In genomic region chr15:30709026-30709753, GRCm38 (mm10) we compare ENCODE assay signal across 11 mouse cellular contexts.
A peak's percentile ranks its signal among the peaks of the same experiment; 100 is the strongest.
DNase-seq lines count a peak whose midpoint lies in the region; ATAC-seq and TF ChIP-seq lines count a peak whose summit lies in the region.
"Had no signal": no experiment of that assay in that cellular context is flagged by ENCODE, and none has a peak within 500 bp of the region (broad histone marks: within the 10 kb centered on the region; RNA-seq: fewer than 3 reads in every experiment).

No protein-coding gene starts in this region.

- H3K4me3 ChIP-seq in forebrain, postnatal 0 days (ENCODE audit: low read depth, low read length) = no peak overlapping the region
- no peak overlapping the region for H3K4me3 ChIP-seq in forebrain, embryonic 12.5 days (replicated peaks)
- H3K4me3 ChIP-seq: forebrain, embryonic 10.5 days had no signal

- TF ChIP-seq CTCF in forebrain, postnatal 0 days (IDR thresholded peaks at IDR 0.05; ENCODE audit: low read depth) = no peak

- H3K4me2 ChIP-seq in forebrain, postnatal 0 days (ENCODE audit: low read depth) = no peak overlapping the region
- no peak overlapping the region for H3K4me2 ChIP-seq in forebrain, embryonic 12.5 days
- H3K4me2 ChIP-seq: heart, embryonic 11.5 days had no signal

- 0 out of 2 replicates have a peak overlapping the region, but pooled peaks have one; percentile 16 for H3K27ac ChIP-seq in forebrain, postnatal 0 days (ENCODE audit: low read depth, low read length)
- no peak overlapping the region for H3K27ac ChIP-seq in forebrain, embryonic 12.5 days
- H3K27ac ChIP-seq: forebrain, embryonic 10.5 days had no signal

- H3K36me3 ChIP-seq in forebrain, postnatal 0 days (ENCODE audit: insufficient read depth) = no peaks in the 10 kb centered on the region
- H3K36me3 ChIP-seq in forebrain, embryonic 12.5 days (replicated peaks) = no peaks in the 10 kb centered on the region
- H3K36me3 ChIP-seq: forebrain, embryonic 10.5 days had no signal

- intact Hi-C loops in left cerebral cortex, postnatal 14 days (cut with DNase I) = no loop called here

- no peaks in the 10 kb centered on the region for H3K27me3 ChIP-seq in forebrain, postnatal 0 days (ENCODE audit: insufficient read depth, low read length)
- H3K27me3 ChIP-seq in forebrain, embryonic 12.5 days = no peaks in the 10 kb centered on the region

- 88% methylated on average over 10 of the region's 10 CpGs for WGBS in forebrain, postnatal 0 days
- 89% methylated on average over 10 of the region's 10 CpGs for WGBS in forebrain, embryonic 12.5 days

- ATAC-seq in forebrain, postnatal 0 days = peak; percentile 58; the same call in 1 of the 2 replicates
- ATAC-seq in forebrain, embryonic 12.5 days (ENCODE audit: low FRiP score) = no peak
- ATAC-seq: CD4-positive, CD25-positive, alpha-beta regulatory T cell, adult 4 months had no signal

- no peaks in the 10 kb centered on the region for H3K9me3 ChIP-seq in forebrain, postnatal 0 days (ENCODE audit: low read length)
- no peaks in the 10 kb centered on the region for H3K9me3 ChIP-seq in forebrain, embryonic 12.5 days
- H3K9me3 ChIP-seq: forebrain, embryonic 10.5 days had no signal

- H3K9ac ChIP-seq in forebrain, postnatal 0 days = no peak overlapping the region
- H3K9ac ChIP-seq in forebrain, embryonic 12.5 days = no peak overlapping the region

- peak; percentile 39 for DNase-seq in forebrain, postnatal 0 days
- DNase-seq in right cerebral cortex, adult 18-20 months = peak; percentile 69
- DNase-seq in right cerebral cortex, postnatal 4 days = no peak
- peak; percentile 43 to 79 for DNase-seq in left cerebral cortex, postnatal 14 days (ENCODE audit: low spot score in 2 of 2)
- DNase-seq in telencephalon, adult 2 months (ENCODE audit: low read depth, low spot score) = peak; percentile 89
- DNase-seq in testis, postnatal 14 days (ENCODE audit: low spot score) = no peak
- no peak for DNase-seq in B cell, adult 2 months

- H3K4me1 ChIP-seq in forebrain, postnatal 0 days (ENCODE audit: insufficient read depth) = no peaks in the 10 kb centered on the region
- peaks cover 3% of the 10 kb centered on the region; the same call in 1 of the 2 replicates for H3K4me1 ChIP-seq in forebrain, embryonic 12.5 days

Comparison
In these comparisons a context has a peak if more than half of its experiments do, and no peak if none do; other contexts are left out.
1. DNase-seq: peak in forebrain, postnatal 0 days (single experiment), right cerebral cortex, adult 18-20 months (single experiment), left cerebral cortex, postnatal 14 days (2 of 2) and telencephalon, adult 2 months (single experiment); none in right cerebral cortex, postnatal 4 days (single experiment), testis, postnatal 14 days (single experiment) and B cell, adult 2 months (0 of 2).